Mouse (Mus musculus) right cerebral cortex, postnatal 14 days (tissue): ENCODE results near the gene Il4.
A peak's percentile ranks its signal among the peaks of the same experiment; 100 is the strongest.
"Not testable (repeated sequence)": the region's sequence is repeated elsewhere in the genome, so short reads cannot be mapped to it uniquely, and the experiment has no call there.

Experiments used
- DNase-seq: peaks from one replicate; pipeline ENCODE4 v3.0.0; 2022

Gene Il4

DNA sequence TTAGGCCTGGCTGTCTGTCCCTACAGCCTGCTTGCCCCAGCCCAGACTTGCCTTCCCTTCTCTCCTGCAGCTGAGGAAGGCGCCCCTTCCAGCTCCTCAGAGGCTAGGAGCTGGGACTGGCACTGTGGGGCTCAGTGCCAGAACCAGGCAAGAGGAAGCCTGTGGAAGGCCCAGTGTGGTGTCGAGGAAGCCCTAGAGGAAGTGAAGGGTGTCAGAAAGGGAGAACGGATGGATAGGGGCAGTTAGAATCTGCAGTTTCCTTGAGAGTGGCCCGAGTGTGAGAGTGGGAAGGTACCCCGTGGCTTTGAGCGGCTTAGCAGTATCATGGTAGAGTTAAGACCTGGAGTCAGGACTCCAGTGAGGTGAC, 4.0 kb upstream of the Il4 start:
- no peak for DNase-seq

DNA sequence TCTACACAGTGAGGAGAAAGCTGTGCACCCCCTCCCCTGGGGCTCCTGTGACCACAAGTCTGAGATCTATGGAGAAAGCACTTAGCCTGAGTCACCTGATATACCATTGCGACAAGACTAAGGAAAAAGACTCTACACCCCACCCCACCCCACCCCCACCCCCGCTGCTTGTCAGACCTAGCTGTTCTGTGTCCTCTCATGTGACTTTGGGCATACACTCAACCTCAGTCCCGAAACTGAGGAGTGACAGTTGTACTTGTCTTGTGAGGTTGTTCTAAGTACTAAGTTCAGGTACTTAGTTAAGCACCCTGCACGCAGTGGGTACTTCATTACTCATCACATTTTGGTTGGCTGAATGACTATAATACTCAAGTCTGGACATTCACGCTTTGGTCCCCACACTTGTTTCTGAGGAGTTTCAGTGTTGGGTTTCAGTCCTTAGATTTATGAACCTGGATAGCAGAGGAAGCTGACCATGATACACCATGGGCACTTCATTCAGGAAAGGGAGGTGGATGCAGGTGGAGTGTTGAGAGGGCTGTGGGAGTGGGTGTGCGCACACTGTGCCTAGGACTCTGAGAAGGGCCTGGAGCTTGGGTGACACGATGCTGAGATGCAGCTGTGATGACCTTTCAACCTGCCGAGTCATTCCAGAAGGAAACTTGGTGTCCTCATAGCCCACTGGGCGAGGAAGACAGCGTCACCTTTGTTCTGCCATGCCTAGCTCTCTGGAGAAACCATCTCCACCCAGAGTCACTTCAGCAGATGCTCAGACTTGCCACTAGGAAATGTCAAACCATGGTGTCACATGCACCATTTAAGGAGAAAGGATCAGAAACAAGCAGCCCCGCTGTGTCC, 3.3 kb upstream of the Il4 start:
- DNase-seq, result no peak

DNA sequence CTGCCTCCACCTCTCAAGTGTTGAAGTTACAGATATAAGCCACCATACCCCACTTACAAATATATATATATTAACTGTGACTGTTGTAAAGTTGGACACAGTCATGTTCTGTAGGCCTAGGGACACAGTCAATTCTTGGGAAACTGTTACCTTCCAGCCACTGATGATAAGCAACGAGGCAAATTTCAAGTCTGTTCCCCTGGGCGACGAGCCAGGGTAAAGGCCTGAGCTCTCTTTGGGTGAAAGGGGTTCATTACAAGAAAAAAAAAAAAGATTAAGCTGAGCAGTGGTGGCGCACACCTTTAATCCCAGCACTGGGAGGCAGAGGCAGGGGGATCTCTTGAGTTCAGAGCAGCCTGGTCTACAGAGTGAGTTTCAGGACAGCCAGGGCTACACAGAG, 1.6 kb upstream of the Il4 start:
- no peak for DNase-seq

DNA sequence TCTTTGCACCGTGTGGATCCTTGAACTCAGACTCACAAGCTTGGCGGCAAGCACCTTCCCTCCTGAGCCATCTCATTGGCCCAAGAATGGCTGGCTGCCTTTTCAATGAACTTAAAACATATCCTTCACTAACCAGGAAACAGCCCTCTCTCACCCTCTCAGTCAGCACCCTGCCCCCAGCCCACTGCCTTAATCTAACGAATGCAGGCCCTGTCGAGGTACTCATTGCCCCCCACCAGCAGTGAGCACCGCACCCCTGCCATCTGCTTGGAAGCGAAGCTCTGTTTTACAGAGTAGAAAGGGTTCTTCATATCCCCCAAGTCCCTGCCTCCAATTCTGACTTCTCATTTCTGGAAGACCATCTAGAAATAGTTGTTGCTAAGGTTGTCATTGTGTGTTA, 959 bp upstream of the Il4 start:
- no peak for DNase-seq

DNA sequence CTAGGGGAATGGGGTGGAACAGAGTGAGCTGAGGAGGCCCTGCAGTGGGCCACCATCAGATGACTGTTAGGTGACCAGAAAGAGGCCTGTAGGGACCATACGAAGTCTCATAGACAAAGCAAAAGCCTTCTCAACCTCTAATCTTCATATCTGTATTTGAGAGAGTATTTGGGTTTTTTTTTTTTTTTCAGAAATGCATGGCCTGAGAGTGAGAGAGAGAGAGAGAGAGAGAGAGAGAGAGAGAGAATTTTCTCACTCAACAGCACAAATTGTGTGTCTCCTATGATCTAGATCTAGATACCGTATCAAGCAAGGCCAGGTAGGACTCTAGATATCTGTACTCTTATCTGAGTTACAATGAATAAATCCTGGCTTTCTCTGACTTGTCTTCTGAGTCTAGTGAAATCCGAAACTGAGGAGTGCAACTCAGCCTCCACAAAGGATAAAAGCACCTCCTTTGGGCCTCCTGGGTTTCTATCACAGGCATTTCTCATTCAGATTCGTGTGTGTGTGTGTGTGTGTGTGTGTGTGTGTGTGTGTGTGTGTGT, 833 bp downstream of the Il4 start:
- DNase-seq, result no peak

DNA sequence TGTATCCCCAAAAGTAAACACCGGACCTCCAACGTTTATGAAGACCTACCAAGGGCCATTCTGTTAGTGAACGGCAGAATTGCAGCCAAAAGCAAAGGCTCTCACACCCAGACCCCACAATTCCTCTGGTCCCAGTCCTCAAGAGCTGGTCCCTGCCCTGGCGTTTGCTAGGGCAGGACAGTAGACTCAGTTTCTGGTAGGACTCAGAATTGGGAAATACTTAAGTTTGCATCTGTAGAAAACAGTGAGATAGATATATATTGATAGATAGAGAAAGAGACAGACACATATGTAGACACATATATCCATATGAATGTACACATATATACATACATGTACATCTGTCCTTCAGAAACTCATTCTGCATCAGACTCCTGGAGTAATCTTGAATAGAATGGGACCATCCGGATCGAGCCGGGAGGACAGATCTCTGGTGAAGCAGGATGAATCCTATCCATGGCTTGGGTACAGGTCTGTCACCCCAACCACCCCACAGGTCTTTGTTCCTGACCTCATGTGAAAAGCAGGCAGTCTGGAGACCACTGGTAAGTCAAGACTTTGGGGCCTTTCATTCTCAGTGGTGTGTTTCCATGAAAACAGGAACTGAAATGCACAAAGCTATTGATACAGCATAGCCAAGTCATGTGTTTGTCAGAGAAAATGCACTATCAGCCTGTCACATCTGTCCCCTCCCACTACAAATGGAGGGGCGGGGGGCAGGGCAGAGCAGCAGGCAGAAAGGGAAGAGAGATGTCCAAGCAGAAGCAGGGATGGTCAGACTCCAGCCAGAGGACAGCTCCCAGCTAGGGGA, 1.5 kb downstream of the Il4 start:
- DNase-seq, result no peak

DNA sequence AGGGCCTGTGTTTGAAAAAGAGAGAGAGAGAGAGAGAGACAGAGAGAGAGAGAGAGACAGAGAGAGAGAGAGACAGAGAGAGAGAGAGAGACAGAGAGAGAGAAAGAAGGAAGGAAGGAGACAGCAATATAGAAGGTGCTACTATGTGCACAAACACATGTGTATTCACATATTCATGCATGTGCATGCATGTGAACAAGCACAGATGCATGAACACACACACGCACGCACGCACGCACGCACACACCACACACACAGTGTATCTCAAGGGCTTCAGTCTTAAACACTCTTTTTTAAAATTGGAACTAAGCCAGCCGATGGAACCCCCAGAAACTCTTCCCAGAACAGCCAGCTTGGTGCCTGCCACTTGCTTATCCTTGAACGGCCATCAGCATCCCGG, 2.9 kb downstream of the Il4 start:
- DNase-seq, result no peak

DNA sequence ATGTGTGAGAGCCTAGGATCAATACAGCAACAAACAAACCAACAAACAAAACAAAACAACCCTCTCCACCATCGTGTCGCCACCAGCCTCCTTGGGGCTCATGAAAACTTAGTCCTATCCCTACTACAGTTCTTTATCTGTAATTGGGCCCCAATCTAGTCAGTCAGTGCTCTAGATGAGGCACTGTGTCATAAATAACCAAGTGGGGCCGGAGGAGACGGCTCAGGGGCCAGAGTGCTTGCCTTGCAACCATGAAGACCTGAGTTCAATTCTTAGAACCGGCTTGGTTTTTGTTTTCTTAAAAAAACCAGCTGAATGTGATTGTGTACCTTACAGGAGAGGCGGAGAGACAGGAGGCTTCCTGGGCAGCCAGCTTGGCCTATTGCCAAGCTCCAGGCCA, 3.3 kb downstream of the Il4 start:
- DNase-seq, result no peak

DNA sequence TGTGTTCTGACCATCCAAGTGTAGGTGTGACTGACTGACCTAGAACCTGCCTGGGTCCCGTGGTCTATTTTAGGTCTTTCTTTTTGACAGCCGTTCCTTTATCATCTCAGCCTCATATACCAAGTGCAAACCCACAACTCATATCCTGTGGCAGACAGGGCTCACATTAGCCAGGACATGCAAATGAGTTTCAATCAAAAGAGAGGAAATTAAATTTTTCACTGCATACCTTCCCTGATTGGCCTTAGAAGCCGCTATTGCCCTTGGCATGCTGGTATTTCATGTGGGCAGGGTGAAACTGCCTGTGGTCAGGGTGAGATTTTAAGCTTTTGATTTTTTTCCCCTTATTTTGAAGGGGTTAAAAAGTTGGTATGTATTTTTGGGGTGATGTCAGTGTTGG, 8.8 kb downstream of the Il4 start:
- no peak for DNase-seq

DNA sequence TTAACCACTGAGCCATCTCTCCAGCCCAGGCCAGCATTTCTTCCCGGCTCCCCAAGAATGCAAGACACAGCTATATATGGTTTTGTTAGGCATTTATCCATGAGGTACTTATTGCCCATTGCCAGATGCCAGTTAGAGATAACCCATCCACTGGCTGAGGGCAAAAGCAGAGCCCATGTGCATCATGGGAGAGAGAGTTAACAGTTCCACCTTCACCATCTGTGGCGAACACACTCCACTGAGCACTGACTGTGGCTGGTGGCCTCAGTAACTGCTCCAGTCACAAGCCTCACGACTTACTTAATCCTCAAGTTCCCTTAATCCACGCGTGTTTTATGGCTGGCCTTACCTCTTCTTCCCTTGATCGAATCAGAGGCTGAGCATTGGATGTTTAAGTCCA, 9.2 kb downstream of the Il4 start:
- DNase-seq, result no peak

DNA sequence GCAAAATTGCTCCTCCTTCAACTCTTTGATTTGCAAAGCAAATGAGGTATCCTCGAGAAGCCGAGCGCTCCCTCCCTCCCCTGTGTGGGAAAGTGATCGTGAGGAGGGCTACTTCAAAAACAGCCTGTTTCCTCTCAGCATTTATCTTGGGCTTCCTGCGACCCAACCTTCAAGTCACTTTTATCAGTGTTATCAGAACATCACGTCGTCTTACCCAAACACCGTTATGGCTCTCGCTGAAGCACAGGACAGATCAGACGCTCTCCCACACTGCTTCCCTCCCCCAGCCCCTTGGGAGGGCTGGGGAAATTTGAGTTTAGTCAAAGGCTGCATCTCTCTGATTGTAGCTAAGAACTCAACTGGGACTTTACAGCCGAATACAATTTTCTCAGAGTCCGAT, 12.9 kb downstream of the Il4 start:
- DNase-seq, result no peak

DNA sequence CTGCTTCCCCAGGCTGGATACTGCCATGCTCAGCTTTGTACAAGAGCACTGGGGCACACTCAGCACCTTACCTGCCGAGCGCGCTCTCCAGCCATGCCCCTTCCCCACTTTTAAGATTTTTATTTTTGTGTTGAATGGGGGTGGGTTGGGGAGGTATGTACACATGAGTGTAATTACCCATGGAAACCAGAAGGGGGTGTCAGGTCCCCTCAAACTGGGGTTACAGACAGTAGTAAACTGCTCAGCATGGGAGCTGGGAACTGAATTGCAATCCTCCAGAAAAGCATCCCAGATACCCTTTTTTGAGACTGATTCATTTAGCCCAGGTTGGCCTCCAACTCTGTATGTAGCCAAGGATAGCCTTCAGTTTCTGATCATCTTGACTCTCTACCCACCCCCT, 13.5 kb downstream of the Il4 start:
- DNase-seq, result no peak

DNA sequence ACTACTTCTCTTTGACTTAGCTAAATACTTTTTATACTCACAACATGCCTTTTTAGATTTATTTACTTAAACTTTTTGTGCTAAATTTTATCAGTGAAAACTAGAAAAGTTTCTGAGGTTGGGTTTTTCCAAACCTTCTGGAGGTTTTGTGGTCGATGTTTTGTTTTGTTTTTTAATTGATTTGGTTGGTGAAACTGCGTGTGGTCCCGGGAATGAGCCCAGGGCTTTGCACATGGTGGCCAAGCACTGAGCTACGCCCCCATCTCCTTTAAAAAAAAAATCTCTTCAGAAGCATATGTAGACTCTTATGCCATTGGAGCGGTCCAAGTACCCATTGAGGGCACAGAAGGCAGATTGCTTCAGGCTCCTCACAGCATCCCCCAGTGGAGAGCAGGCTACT, 27.4 kb downstream of the Il4 start:
- DNase-seq, result no peak

DNA sequence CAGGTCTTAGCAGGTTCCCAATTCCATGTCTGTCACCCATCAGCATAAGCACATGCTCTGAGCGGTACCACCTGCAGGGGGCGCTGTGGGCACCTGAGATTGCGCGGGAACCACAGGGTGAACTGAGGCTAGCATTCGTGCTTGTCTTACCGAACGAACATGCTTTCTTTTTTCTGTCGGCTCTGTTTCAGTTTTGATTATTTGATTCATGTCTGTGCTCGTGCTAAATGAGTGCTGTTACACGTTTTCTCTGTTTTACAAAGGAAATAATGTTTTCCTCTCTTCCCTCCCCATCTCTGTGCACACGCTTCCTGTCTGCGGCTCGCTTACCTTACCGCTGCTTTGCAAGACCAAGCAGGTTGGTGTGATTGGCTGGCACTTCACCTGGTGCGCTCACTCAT, 28.1 kb downstream of the Il4 start:
- peak; percentile 60 for DNase-seq

DNA sequence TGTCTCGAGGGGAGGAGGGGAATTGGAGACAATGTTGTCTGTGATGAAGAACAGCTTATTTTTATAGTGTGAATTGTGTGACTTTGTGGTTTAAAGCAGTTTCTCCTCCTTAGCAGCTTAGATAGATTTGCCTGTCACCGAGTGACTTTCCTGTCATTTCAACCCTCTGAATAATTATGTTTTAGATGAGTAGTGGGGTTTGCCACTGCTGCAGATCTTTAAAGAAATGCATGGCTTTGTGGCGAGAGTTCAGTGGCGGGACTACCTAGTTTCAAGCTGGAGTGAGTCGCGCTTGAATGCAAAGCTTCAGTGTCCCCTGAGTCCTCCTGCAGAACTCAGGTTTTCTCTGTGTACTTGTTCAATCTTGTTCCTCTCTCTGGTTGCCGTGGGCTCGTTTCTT, 30.2 kb downstream of the Il4 start:
- no peak for DNase-seq

DNA sequence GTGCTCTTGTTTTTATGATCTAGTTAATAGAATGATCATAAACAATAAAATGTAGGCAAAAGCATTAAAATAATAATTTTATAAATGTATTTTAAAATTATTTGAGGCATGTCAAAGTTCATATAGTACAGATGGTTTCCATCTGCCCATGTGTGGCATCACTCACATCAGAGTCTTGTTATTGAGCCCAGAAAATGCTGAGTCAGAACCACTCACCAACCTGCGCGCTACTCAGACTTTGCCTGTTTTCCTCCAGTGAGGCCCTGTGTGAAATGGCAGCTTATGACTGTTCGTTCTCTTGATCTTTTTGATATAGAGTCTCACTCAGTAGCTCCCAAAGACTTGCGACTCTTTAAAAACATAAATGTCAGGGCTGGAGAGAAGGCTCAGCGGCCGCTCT, 33.0 kb downstream of the Il4 start:
- DNase-seq, result no peak

DNA sequence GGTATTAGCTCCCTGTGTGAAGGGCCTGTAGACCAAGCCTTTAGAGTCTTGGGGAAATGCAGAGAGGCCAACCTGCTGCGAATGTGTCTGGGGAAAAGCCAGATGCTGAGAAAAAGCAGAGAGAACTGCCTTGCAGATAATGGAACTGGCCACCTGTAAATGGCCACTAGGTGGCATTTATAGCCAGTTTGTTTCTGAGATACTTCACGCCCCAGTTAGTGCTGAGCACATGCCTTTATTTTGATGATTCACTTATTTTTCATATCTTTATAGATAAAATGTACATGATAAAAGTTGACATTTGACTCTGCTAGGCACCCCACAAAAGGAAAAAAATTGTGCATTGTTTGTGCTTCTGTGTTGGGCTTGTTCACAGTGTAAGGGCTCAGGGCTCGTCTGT, 33.6 kb downstream of the Il4 start:
- DNase-seq, result no peak

DNA sequence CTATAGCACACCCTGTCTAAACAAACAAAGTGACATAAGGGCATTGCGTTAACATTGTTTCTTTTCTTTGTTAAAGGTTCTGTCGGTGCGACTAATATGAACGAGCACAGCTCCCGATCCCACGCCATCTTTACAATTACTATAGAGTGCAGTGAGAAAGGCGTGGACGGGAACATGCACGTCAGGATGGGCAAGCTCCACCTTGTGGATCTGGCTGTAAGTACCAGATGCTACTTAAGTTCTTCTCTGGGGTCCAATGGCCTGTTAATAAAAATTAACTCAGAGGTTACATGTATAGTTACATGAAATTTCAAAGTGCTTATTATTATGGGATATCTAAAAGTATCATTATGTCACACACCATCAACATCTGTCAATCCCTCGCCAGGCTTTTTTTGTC, 35.3 kb downstream of the Il4 start:
- DNase-seq, result no peak

DNA sequence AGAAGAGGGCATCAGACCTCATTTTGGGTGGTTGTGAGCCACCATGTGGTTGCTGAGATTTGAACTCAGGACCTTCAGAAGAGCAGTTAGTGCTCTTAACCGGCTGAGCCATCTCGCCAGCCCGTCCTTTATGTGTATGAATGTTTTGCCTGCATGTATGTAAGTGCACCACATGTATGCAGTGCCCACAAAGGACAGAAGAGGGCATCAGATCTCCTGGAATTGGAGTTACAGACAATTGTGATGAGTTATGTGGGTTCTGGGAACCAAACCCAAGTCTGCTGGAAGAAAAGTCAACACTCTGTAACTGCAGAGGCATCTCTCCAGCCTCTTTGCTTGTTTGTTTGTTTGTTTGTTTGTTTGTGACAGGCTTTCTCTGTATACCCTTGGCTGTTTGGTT, 37.9 kb downstream of the Il4 start:
- no peak for DNase-seq

DNA sequence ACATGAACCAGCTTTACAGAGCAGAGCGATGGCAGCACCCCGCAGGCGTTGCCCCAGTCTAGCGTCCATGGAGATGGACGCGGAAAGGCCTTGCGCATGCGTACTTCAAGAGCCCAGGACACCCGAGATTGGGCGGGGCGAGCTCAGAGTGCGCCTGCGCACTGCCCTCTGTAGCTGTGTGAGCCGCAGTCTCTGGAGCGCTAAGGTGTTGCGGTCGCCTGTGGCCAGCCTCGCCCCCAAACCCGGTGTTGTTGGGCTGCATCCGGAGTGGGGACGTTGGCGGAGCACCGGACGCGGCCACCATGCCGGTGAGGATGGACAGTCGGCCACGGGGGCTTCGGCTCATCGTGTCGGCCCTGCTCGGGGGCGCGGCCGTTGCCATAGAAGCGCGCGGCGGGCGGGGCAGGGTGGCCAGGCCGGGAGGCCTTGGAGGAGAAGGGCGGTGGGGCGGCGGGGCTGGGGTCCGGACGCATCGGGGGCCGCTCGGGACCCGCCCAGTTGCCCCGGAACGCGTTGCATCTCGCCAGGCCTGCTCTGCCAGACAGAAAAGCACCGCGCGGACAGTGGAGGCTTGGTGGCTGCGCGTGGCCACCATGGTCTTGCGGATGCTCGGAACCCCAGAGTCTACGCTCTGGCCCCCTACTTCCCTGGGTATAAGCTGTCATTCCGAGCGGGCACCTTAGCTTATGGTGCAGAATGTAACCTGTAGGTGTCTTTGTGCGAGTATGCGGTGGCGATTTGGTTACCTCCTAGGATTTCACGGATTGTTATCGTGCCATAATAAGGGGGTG, 51.0 kb downstream of the Il4 start, which contains the start of gene Kif3a:
TSS of gene Kif3a (plus strand) at position 156 of the 791 bp plus-strand sequence.
- DNase-seq, result peak; percentile 92

DNA sequence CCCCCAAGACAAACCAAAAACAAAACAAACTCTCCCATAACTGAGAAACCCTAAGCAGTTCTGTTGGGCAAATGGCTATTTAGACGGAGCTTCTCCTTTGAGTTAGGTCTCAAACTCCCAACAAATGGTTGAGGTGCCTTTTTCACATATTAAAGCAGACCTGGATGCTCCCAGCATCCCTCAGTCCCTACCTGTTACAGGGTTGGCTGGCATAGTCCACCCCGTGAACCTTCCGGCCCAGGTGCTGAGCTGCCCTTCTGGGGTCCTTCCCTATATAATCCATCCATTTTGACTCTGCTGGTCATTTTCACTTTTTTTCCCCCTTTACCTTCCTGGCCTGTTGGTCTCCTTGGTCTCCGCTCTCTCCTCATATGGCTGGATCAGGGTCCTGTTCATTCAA, 51.8 kb downstream of the Il4 start:
- DNase-seq, result no peak

DNA sequence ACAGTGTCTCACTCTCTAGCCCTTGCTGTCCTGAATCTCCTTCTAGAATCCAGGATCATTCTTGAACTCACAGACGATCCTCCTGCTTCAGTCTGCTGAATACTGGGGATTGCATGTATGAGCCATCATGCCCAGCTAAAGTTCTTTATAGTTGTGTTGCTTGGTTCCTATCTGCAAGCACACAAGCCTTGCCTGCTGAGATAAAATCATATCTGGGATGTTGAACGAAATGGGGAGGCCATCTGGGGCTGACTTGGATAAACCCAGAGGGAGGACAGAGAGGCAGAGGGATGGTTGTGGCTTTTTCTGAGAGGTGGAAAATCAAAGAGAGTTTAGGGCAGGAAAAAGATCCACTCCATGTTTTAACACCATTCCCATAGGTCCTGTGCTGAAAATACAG, 56.5 kb downstream of the Il4 start:
- DNase-seq, result no peak

DNA sequence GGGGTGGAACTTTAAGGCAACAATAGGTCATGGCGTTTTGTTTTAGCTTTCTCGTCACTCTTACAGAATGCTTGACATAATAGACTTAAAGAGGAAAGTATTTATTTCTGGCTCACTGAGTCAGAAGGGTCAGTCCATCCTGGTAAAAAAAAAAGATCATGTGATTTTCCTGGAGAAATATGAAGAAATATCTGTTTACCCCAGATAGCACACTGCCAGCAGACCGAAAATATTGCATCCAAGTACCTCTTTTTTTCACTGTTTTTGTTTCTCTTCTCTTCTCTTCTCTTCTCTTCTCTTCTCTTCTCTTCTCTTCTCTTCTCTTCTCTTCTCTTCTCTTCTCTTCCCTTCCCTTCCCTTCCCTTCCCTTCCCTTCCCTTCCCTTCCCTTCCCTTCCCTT, 58.5 kb downstream of the Il4 start:
- DNase-seq, result not testable (repeated sequence)
